Mouse (Mus musculus) MEL (cell line): ENCODE results near the gene Nkiras2.

Source experiments
- CHD2 ChIP-seq: IDR thresholded peaks from 2 replicates; pipeline ENCODE4 v1.6.1; 2011; ENCODE audit warnings: low read length, improper control_type of control experiment
- CTCF ChIP-seq, 3 experiments: IDR thresholded peaks in 2 of 3; conservative IDR thresholded peaks in 1 of 3; 2 replicates each; pipeline ENCODE4 v1.5.1; 2011 to 2012; ENCODE audit warnings: low read length in 3 of 3, low read depth in 2 of 3, mild to moderate bottlenecking in 2 of 3, improper control_type of control experiment in 1 of 3, inconsistent platforms in 1 of 3, mixed read lengths in 1 of 3, moderate library complexity in 1 of 3; ENCODE audit not compliant: control insufficient read depth in 1 of 3, insufficient read depth in 1 of 3, poor library complexity in 1 of 3, severe bottlenecking in 1 of 3
- MYB ChIP-seq: IDR thresholded peaks from 2 replicates; pipeline ENCODE4 v1.6.1; 2011; ENCODE audit warnings: mild to moderate bottlenecking, low read depth, low read length, improper control_type of control experiment
- POLR2AphosphoS2 ChIP-seq: IDR thresholded peaks from 2 replicates; pipeline ENCODE4 v1.6.1; 2011; ENCODE audit warnings: low read length, improper control_type of control experiment

DNA sequence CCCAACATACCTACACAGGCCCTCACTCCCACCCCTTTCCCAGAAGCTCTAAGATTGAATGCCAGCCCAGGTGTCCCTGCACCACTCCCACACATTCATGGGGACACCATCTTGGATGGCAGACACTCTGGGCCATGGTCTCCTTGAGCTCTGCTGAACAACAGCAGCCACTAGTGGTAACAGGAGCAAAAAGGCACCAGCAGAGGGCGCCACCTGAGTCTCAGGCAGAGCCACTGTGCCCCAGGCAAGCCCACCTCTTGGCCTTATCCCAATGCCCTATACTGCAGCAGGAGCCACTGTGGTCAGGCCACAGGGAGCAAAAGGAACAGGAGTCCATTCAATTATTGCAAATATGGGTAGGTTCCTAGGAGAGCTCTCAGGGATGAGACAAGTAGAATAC is 27.2 kb downstream of the Nkiras2 start:
- TF ChIP-seq CHD2 (no peak), MYB (no peak), CTCF (IDR thresholded peaks at IDR 0.05 in 2 of 3, conservative IDR thresholded peaks at IDR 0.05 in 1 of 3; ENCODE audit: control insufficient read depth in 1 of 3, insufficient read depth in 1 of 3, low read depth in 2 of 3, low read length in 3 of 3, poor library complexity in 1 of 3, severe bottlenecking in 1 of 3) (peak in 2 of 3 experiments; percentile 84 to 97), POLR2AphosphoS2 (no peak)
